Mouse (Mus musculus): Measurements from ENCODE around the gene Ift43.

Ift43 gene

GRCm38 (mm10) chr12:86181879-86182278 lies 99.5 kb downstream of the Ift43 start:
- in situ Hi-C loops (cut with MboI; ENCODE audit: low pct_unique_long_range_greater_than_20kb in 1 of 2, low sequenced_read_pairs in 2 of 2, unreplicated experiment in 1 of 2), result no loop called here

GRCm38 (mm10) chr12:86182414-86182813 lies 100.1 kb downstream of the Ift43 start:
- in situ Hi-C loops (cut with MboI; ENCODE audit: low pct_unique_long_range_greater_than_20kb in 1 of 2, low sequenced_read_pairs in 2 of 2, unreplicated experiment in 1 of 2), result no loop called here

GRCm38 (mm10) chr12:86188161-86188560 lies 105.8 kb downstream of the Ift43 start:
- in situ Hi-C loops (cut with MboI; ENCODE audit: low pct_unique_long_range_greater_than_20kb in 1 of 2, low sequenced_read_pairs in 2 of 2, unreplicated experiment in 1 of 2), result no loop called here

- in situ Hi-C loops (cut with MboI; ENCODE audit: low pct_unique_long_range_greater_than_20kb in 1 of 2, low sequenced_read_pairs in 2 of 2, unreplicated experiment in 1 of 2), result no loop called here
These were observed 107.4 kb downstream of the Ift43 start for GRCm38 (mm10) chr12:86189601-86190323.

GRCm38 (mm10) chr12:86192036-86192449 lies 109.7 kb downstream of the Ift43 start:
- in situ Hi-C loops (cut with MboI; ENCODE audit: low pct_unique_long_range_greater_than_20kb in 1 of 2, low sequenced_read_pairs in 2 of 2, unreplicated experiment in 1 of 2), result no loop called here

GRCm38 (mm10) chr12:86196944-86197343 lies 114.6 kb downstream of the Ift43 start:
- in situ Hi-C loops (cut with MboI; ENCODE audit: low pct_unique_long_range_greater_than_20kb in 1 of 2, low sequenced_read_pairs in 2 of 2, unreplicated experiment in 1 of 2), result no loop called here

- in situ Hi-C loops (cut with MboI; ENCODE audit: low pct_unique_long_range_greater_than_20kb in 1 of 2, low sequenced_read_pairs in 2 of 2, unreplicated experiment in 1 of 2), result no loop called here
These were observed 121.2 kb downstream of the Ift43 start for GRCm38 (mm10) chr12:86203443-86204057.

- in situ Hi-C loops (cut with MboI; ENCODE audit: low pct_unique_long_range_greater_than_20kb in 1 of 2, low sequenced_read_pairs in 2 of 2, unreplicated experiment in 1 of 2), result no loop called here
These were observed 128.8 kb downstream of the Ift43 start for GRCm38 (mm10) chr12:86211099-86211520.

Measured in mouse embryonic stem cell (cell line).